Mouse (Mus musculus): ENCODE data around the gene Pdlim1.

DNA sequence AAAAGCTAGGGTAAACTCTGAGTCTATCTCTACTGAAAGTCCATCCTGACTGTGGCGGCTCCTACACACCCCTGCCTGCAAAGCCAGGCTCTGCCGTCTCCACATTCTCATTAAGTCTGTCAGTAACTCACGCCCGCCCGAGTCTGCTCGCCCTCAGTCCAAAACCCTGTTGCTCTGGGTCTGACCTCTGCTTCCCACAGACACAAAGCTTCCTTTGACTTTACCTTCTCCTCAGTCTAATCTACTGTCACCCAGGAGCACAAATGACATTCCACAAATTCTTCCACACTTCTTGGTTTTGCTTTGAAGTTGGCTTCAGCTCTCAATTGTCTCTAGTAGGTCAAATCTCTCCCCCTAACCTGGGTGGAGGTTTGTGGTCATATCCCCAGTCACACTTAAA lies 46.9 kb upstream of the Pdlim1 start:
- TF ChIP-seq CTCF (IDR thresholded peaks at IDR 0.05; ENCODE audit: low read depth) = no peak
- TF ChIP-seq EP300 (IDR thresholded peaks at IDR 0.05; ENCODE audit: low read depth) = no peak

All from liver, postnatal 0 days (tissue).